Mouse (Mus musculus) gastrocnemius, adult 8-10 months (tissue): Measurements from ENCODE around the gene Tomm40l. TPM values are rescaled to one million over a fixed set of nuclear protein-coding genes. Genes with fewer than 3 reads are reported as not detected.

Experiments
- DNase-seq, 2 experiments: peaks; one replicate each; pipeline ENCODE4 v3.0.0; 2022; ENCODE audit warnings: low spot score in 2 of 2
- total RNA-seq, 4 experiments: library from RNA; stranded (reverse); gene quantifications; 2 replicates each; pipeline ENCODE4 v1.2.4; 2022

Tomm40l gene
- total RNA-seq, 4 experiments from 2014 or later: 46.4 to 50.9 (median 50.4) TPM

DNA sequence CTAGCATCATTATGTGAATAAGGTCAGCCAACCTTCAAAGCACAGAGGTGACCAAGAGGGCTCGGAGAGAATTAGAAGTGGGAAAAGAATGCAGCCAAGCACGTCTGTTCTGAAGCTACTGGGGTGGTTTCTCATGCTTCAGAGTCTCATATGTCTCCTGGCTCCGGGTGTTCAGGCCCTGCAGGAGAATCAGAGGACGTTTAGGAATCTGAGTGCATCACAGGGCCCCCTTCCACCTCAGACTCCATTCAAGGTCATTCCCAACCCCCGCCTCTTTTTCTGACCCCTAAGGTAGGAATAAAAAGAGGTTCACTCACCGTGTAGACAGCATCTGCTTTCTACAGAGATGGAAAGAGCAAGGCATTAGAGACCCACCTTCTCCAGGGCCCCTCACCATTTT lies 7.4 kb upstream of the Tomm40l start:
- DNase-seq: no peak

GRCm38 (mm10) chr1:171227879-171228278 lies 5.6 kb upstream of the Tomm40l start:
- DNase-seq: no peak

- DNase-seq: no peak
These were observed 4.5 kb upstream of the Tomm40l start for GRCm38 (mm10) chr1:171226780-171227179.

GRCm38 (mm10) chr1:171224857-171225256 lies 2.5 kb upstream of the Tomm40l start, which contains the start of gene Apoa2:
TSS of gene Apoa2 (plus strand) at chr1:171225054.
- no peak for DNase-seq

GRCm38 (mm10) chr1:171223796-171224195 lies 1.5 kb upstream of the Tomm40l start:
- no peak for DNase-seq

DNA sequence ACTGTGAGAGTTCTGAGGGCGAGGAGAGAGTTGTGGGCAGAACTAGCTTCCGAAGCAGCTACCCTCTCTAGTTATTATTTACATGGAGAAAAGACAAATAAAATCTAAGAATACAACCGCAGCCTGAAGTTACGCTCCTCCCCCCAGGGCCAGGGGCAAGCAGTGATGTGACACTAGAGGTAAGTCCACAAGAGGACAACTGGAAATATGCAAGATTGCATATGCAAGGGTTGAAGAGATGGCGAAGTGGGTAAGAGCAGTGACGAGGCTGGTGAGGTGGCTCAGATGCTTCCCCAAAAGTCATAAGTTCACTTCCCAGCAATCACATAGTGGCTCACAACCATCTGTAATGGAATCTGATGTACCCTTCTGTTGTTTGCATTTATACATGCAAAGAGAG lies 854 bp upstream of the Tomm40l start:
- no peak for DNase-seq

DNA sequence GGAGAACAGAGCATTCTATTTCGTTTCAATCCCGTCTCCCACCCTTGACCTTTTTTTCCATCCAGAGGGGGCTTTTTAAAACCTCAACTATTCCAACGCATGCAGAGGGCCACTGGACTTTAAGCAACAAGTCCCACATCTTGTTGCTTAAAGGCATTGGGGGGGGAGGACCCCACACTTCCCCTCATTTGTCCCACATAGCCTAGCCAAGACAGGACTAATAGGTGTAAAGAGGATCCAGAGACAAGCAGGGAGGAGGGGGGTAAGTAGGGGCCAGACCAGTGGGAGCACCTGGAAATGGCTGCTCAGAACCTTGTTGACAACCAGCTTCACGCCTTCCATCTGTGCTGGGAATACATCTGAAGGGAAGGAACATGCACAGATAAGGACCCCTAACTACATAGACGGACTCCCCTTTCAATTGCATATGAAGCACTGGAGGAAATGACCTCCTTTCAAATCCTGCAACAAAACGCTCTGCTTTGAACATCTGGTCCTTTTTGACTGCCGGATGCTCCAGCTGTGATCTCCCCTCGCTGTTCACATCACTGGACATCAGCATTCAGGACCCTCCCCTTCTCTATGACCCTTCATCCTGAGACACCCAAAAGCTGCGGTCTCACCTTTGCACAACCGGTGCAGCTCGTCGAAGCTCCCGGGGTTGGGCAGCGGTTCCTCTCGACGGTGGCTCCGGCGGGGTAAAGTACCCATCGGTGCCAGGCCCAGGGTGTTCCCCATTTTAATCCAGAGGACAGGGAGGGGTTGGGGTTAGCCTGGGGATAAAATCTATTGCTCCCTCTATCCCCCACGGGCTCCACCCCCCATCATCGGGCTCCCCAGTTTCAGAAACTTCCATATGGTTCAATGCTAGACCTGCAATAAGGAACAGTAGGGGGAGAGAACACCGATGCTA lies 777 bp downstream of the Tomm40l start:
- no peak for DNase-seq

DNA sequence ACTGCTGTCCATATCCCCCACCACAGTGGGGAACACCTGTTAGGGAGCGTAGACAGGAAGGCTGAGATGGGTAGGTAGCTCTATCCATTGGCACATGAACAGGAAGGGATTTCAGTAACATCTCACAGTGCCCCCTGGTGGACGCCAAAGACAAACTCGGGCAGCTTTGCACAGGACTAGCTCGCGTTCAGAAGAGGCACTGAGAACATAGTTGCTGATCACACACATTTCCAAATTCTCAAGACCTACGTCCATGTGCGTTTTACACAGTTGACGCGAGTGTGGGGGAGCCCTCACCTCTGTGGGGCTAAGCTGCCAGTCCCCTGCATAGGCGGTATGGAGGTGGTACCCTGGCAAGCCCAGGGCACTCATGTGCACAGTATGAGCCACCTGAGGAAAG lies 1.4 kb downstream of the Tomm40l start:
- peak; percentile 67 to 73 for DNase-seq

GRCm38 (mm10) chr1:171216241-171216955 lies 5.9 kb downstream of the Tomm40l start:
- DNase-seq: no peak

GRCm38 (mm10) chr1:171213801-171214496 lies 8.4 kb downstream of the Tomm40l start, which contains the start of gene Nr1i3:
TSS of gene Nr1i3 (plus strand) at chr1:171213970.
- DNase-seq: no peak

GRCm38 (mm10) chr1:171212854-171213253 lies 9.5 kb downstream of the Tomm40l start:
- DNase-seq: no peak

DNA sequence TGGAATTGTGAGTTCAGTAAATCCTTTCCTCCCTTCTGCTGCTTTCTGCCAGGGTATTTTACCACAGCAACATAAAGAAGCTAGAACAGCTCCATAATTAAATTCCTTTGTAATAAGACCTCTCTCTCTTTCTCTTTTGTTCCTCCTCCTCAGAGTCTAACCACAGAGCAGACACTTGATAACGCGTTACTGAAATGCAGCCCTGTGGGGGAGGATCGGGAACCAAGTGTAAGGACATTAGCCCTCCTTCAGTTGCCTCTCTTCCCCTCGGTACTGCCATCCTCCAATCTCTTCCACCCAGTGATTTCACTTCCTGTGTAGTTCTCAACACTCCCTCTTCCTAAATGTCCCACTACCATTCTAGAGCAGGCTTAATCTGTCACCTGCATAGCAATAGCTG lies 12.9 kb downstream of the Tomm40l start:
- no peak for DNase-seq

- DNase-seq: no peak
These were observed 16.4 kb downstream of the Tomm40l start for GRCm38 (mm10) chr1:171205704-171206493.

DNA sequence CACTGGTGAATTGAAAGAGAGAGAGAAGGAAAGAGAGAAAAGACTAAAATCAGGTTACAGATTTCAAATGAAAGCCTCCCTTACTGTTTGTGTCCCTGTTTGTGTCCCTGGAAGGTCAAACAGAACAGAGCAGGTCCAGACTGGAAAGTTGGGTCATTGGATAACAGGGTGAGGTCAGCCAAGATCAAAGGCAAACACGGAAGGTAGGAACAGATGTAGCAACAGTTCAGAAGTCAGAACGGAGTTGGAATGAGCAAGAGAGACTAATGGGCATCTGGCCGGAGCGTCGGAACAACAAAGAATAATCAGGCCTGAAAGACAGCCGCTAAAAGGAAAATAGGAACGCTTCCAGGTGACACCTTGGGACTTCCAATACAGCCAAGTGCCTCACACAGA lies 18.1 kb downstream of the Tomm40l start:
- DNase-seq: no peak

- no peak for DNase-seq
These were observed 18.7 kb downstream of the Tomm40l start for GRCm38 (mm10) chr1:171203471-171204248.

DNA sequence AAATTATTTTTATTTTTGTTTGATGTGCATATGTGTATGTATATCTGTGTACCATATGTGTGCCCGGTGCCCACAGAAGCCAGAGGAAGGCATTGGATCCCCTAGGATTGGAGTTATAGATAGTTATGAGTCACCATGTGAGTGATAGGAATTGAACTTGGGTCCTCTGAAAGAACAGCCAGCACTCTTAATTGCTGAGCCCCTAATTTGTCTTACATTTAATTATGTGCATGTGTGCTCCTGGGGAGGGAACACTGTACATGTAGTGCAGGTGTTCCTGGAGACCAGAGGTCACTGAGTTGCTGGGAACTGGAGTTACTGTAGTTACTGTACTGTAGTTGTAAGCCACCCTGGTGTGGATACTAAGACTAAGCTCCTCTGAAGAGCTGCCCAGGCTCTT lies 21.5 kb downstream of the Tomm40l start:
- DNase-seq: no peak

DNA sequence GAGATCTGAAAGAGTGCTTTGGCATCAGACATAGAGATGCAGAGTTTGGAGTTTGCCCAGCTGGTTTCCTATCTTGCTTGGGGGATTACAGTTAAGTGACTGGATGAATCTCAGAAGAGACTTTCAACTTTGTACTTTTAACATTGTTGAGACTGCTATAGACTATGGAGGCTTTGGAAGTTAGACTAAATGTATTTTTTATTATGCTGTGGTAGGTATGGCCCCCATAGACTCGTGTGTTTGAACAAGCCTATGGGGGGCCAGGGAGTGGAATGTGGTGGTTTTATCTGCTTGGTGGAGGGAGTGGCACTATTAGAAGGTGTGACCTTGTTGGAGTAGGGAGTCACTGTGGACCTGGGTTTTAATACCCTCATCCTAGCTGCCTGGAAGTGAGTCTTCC lies 22.8 kb downstream of the Tomm40l start:
- DNase-seq: no peak

DNA sequence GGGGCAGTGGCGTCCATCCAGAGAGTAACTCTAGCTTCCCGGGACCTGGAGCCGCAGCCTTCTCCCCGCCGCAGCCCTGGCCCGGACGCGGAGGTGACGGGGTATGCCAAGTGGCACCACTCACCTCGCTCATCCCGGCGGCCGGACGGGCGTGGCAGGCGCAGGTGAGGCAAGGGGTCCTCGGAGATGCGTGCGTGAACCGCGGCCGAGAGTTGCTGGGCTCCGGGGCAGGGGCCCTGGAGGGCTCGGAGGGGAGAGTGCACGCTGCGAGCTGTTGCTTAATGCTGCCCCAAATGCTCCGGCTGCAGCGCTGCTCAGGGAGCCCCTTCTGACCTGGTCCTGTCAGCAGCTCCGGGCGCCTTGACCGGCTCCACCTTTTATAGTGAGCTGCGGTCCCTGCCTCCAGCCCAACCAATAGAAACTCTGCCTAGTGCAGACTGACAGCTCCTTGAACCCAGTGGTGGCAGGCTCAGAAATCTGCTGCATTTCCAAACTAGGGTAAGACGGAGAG lies 26.4 kb downstream of the Tomm40l start, which contains the start of gene Pcp4l1:
TSS of gene Pcp4l1 (minus strand) at position 382 of the 511 bp plus-strand sequence.
- DNase-seq: peak; percentile 50 to 54

DNA sequence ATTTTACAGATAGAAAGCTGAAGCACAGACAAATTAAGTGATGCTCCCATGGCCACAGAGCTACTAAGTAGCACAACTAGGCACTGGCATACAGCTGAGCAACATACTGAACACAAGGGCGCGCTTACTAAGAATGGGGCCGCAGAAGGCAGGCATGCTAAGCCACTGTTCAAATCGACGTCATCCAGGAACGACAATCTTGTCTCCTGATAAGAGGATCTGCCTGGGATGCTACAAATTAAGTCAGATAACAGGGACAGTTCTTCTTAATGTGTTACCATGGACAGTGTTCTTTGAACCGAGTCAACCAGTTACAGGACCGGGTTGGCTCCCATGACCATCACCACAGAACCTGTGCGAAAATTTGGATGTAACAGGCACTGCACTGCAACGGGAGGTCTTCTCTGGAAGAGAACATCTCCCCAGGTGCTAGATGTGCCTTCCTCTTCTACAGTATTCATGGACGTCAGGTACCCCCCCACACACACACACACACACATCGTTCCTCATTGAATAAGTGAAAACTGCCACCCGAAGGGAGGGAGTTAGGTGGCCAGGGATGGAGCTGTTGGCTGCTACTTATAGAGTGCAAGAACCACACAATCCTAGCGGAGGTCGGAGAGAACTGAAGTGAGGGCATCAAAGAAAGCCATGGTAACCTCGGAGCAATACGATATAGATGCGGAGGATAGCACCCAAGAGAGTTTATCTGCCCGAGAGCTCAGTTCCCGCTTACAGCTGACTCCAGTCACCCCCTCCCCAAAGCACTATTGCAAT lies 27.1 kb downstream of the Tomm40l start:
- no peak for DNase-seq
